Mouse (Mus musculus) yolk sac, embryonic 10.5 days (tissue): ENCODE data around the gene Armcx6.
"Not testable (repeated sequence)": the region's sequence is repeated elsewhere in the genome, so short reads cannot be mapped to it uniquely, and the experiment has no call there.

ENCODE experiments used
- DNase-seq: peaks from one replicate; pipeline ENCODE4 v3.0.0-alpha.2; 2017; ENCODE audit warnings: low spot score

Armcx6 gene

GRCm38 (mm10) chrX:134750764-134751592, at the start of gene Armcx6:
Armcx6 (minus strand) TSS chrX:134751417.
- DNase-seq: peak; percentile 52

- DNase-seq: no peak
These were observed 36.5 kb upstream of the Armcx6 start for GRCm38 (mm10) chrX:134787728-134788127.

- not testable (repeated sequence) for DNase-seq
These were observed 12.4 kb upstream of the Armcx6 start for GRCm38 (mm10) chrX:134763428-134764198.

GRCm38 (mm10) chrX:134757293-134757995, 6.2 kb upstream of the Armcx6 start:
- DNase-seq: no peak

GRCm38 (mm10) chrX:134756434-134757292, 5.4 kb upstream of the Armcx6 start, which contains the start of gene Armcx3:
Armcx3 (plus strand) TSS chrX:134756595.
- DNase-seq: peak; percentile 44

GRCm38 (mm10) chrX:134752584-134752983, 1.4 kb upstream of the Armcx6 start:
- DNase-seq: no peak

- no peak for DNase-seq
These were observed 693 bp upstream of the Armcx6 start for GRCm38 (mm10) chrX:134751910-134752309.

GRCm38 (mm10) chrX:134746459-134746858, 4.8 kb downstream of the Armcx6 start:
- DNase-seq: no peak

- no peak for DNase-seq
These were observed 9.4 kb downstream of the Armcx6 start for GRCm38 (mm10) chrX:134741862-134742261.

- no peak for DNase-seq
These were observed 12.1 kb downstream of the Armcx6 start for GRCm38 (mm10) chrX:134739160-134739559.

- DNase-seq: no peak
These were observed 13.4 kb downstream of the Armcx6 start for GRCm38 (mm10) chrX:134737796-134738195.

- DNase-seq: no peak
These were observed 21.4 kb downstream of the Armcx6 start for GRCm38 (mm10) chrX:134729778-134730177.

- not testable (repeated sequence) for DNase-seq
These were observed 27.5 kb downstream of the Armcx6 start for GRCm38 (mm10) chrX:134723762-134724161.

- peak; percentile 64 for DNase-seq
These were observed 32.7 kb downstream of the Armcx6 start for GRCm38 (mm10) chrX:134718524-134718923.

GRCm38 (mm10) chrX:134717752-134718308, 33.4 kb downstream of the Armcx6 start, which contains the start of gene Armcx1:
Armcx1 (plus strand) TSS chrX:134717963.
- DNase-seq: peak; percentile 60

GRCm38 (mm10) chrX:134716863-134717262, 34.4 kb downstream of the Armcx6 start:
- DNase-seq: no peak
